Mouse (Mus musculus) erythroblast, embryonic 14.5 days (primary cell): ENCODE results near the gene Sema3d.

Experiments
- GATA1 ChIP-seq: IDR thresholded peaks from 2 replicates; pipeline ENCODE4 v1.6.1; 2012; ENCODE audit warnings: low read length, inconsistent platforms, mixed read lengths
- TAL1 ChIP-seq: IDR thresholded peaks from 3 replicates; pipeline ENCODE4 v1.6.1; 2012; ENCODE audit warnings: low read length, inconsistent platforms, mixed read lengths

- no peak for TF ChIP-seq TAL1
- no peak for TF ChIP-seq GATA1
These were observed 116.8 kb downstream of the Sema3d start for GRCm38 (mm10) chr5:12499791-12500504.
